Mouse (Mus musculus): Measurements from ENCODE around the gene Plin5. TPM values are rescaled to one million over a fixed set of nuclear protein-coding genes. Genes with fewer than 3 reads are reported as not detected.
A peak's percentile ranks its signal among the peaks of the same experiment; 100 is the strongest.

The Plin5 gene
- polyA plus RNA-seq, 1 experiment from 2014 or later: 0.31 TPM

GRCm38 (mm10) chr17:56119981-56120880, 2.8 kb upstream of the Plin5 start:
- Histone ChIP-seq H3K9ac (replicated peaks; ENCODE audit: low read length) (no peak overlapping the region), H3K9me3 (replicated peaks; ENCODE audit: control insufficient read depth, low read length) (peaks cover 4% of the 10 kb centered on the region), H3K27me3 (ENCODE audit: control insufficient read depth, insufficient read depth, low read length) (peaks cover 56% of the 10 kb centered on the region), H3K4me2 (ENCODE audit: low read depth, low read length) (no peak overlapping the region), H3K27ac (replicated peaks; ENCODE audit: low read depth, low read length) (no peak overlapping the region), H3K36me3 (replicated peaks; ENCODE audit: control insufficient read depth, insufficient read depth, low read depth, low read length) (no peaks in the 10 kb centered on the region), H3K4me1 (ENCODE audit: control insufficient read depth, insufficient read depth, low read length) (peaks cover 8% of the 10 kb centered on the region; the same call in 1 of the 2 replicates), H3K4me3 (ENCODE audit: low read depth, low read length) (no peak overlapping the region)
- DNase-seq (ENCODE audit: low spot score) (no peak), ATAC-seq (replicated peaks; ENCODE audit: insufficient number of reproducible peaks, low FRiP score, low TSS enrichment, low read depth) (no peak)
- 7% methylated on average over 66 of the region's 66 CpGs for WGBS

GRCm38 (mm10) chr17:56119431-56119830, 2.0 kb upstream of the Plin5 start:
- Histone ChIP-seq H3K27me3 (ENCODE audit: control insufficient read depth, insufficient read depth, low read length) (peaks cover 52% of the 10 kb centered on the region), H3K27ac (replicated peaks; ENCODE audit: low read depth, low read length) (no peak overlapping the region), H3K9ac (replicated peaks; ENCODE audit: low read length) (no peak overlapping the region), H3K4me1 (ENCODE audit: control insufficient read depth, insufficient read depth, low read length) (peaks cover 8% of the 10 kb centered on the region; the same call in 1 of the 2 replicates), H3K4me3 (ENCODE audit: low read depth, low read length) (no peak overlapping the region), H3K36me3 (replicated peaks; ENCODE audit: control insufficient read depth, insufficient read depth, low read depth, low read length) (no peaks in the 10 kb centered on the region), H3K9me3 (replicated peaks; ENCODE audit: control insufficient read depth, low read length) (peaks cover 4% of the 10 kb centered on the region), H3K4me2 (ENCODE audit: low read depth, low read length) (no peak overlapping the region)
- no peak for DNase-seq (ENCODE audit: low spot score)
- ATAC-seq (replicated peaks; ENCODE audit: insufficient number of reproducible peaks, low FRiP score, low TSS enrichment, low read depth): no peak
- 42% methylated on average over 12 of the region's 12 CpGs for WGBS

- H3K27me3 ChIP-seq (ENCODE audit: control insufficient read depth, insufficient read depth, low read length): peaks cover 29% of the 10 kb centered on the region
- 79% methylated on average over 10 of the region's 10 CpGs for WGBS
These were observed 1.2 kb downstream of the Plin5 start for GRCm38 (mm10) chr17:56116193-56116592.

GRCm38 (mm10) chr17:56112743-56113142, 4.7 kb downstream of the Plin5 start:
- no peak for DNase-seq (ENCODE audit: low spot score)
- H3K9ac ChIP-seq (replicated peaks; ENCODE audit: low read length): no peak overlapping the region
- 67% methylated on average over 3 of the region's 3 CpGs for WGBS
- no peak for ATAC-seq (replicated peaks; ENCODE audit: insufficient number of reproducible peaks, low FRiP score, low TSS enrichment, low read depth)
- H3K9me3 ChIP-seq (replicated peaks; ENCODE audit: control insufficient read depth, low read length): no peaks in the 10 kb centered on the region
- no peaks in the 10 kb centered on the region for H3K27me3 ChIP-seq (ENCODE audit: control insufficient read depth, insufficient read depth, low read length)
- H3K4me3 ChIP-seq (ENCODE audit: low read depth, low read length): no peak overlapping the region
- H3K36me3 ChIP-seq (replicated peaks; ENCODE audit: control insufficient read depth, insufficient read depth, low read depth, low read length): no peaks in the 10 kb centered on the region
- no peaks in the 10 kb centered on the region for H3K4me1 ChIP-seq (ENCODE audit: control insufficient read depth, insufficient read depth, low read length)
- no peak overlapping the region for H3K4me2 ChIP-seq (ENCODE audit: low read depth, low read length)
- H3K27ac ChIP-seq (replicated peaks; ENCODE audit: low read depth, low read length): no peak overlapping the region

More at GRCm38 (mm10) chr17:56116193-56116592, 1.2 kb downstream of the Plin5 start:
- H3K27ac ChIP-seq (replicated peaks; ENCODE audit: low read depth, low read length): no peak overlapping the region
- no peak overlapping the region for H3K9ac ChIP-seq (replicated peaks; ENCODE audit: low read length)
- no peaks in the 10 kb centered on the region for H3K9me3 ChIP-seq (replicated peaks; ENCODE audit: control insufficient read depth, low read length)
- H3K4me3 ChIP-seq (ENCODE audit: low read depth, low read length): no peak overlapping the region
- H3K36me3 ChIP-seq (replicated peaks; ENCODE audit: control insufficient read depth, insufficient read depth, low read depth, low read length): no peaks in the 10 kb centered on the region
- peaks cover 3% of the 10 kb centered on the region; the same call in 1 of the 2 replicates for H3K4me1 ChIP-seq (ENCODE audit: control insufficient read depth, insufficient read depth, low read length)
- DNase-seq (ENCODE audit: low spot score) (no peak), ATAC-seq (replicated peaks; ENCODE audit: insufficient number of reproducible peaks, low FRiP score, low TSS enrichment, low read depth) (no peak)
- H3K4me2 ChIP-seq (ENCODE audit: low read depth, low read length): no peak overlapping the region

GRCm38 (mm10) chr17:56111864-56112263, 5.5 kb downstream of the Plin5 start:
- no peak overlapping the region for H3K9ac ChIP-seq (replicated peaks; ENCODE audit: low read length)
- H3K27me3 ChIP-seq (ENCODE audit: control insufficient read depth, insufficient read depth, low read length): no peaks in the 10 kb centered on the region
- peak; percentile 87 for DNase-seq (ENCODE audit: low spot score)
- H3K4me3 ChIP-seq (ENCODE audit: low read depth, low read length): no peak overlapping the region
- H3K4me2 ChIP-seq (ENCODE audit: low read depth, low read length): no peak overlapping the region
- 0 out of 2 replicates have a peak, but pooled peaks have one; percentile 17 for ATAC-seq (replicated peaks; ENCODE audit: insufficient number of reproducible peaks, low FRiP score, low TSS enrichment, low read depth)
- no peaks in the 10 kb centered on the region for H3K9me3 ChIP-seq (replicated peaks; ENCODE audit: control insufficient read depth, low read length)
- no peaks in the 10 kb centered on the region for H3K36me3 ChIP-seq (replicated peaks; ENCODE audit: control insufficient read depth, insufficient read depth, low read depth, low read length)
- no peaks in the 10 kb centered on the region for H3K4me1 ChIP-seq (ENCODE audit: control insufficient read depth, insufficient read depth, low read length)
- H3K27ac ChIP-seq (replicated peaks; ENCODE audit: low read depth, low read length): no peak overlapping the region
- 41% methylated on average over 5 of the region's 5 CpGs for WGBS

GRCm38 (mm10) chr17:56111021-56111420, 6.4 kb downstream of the Plin5 start:
- 54% methylated on average over 1 of the region's 1 CpGs for WGBS
- DNase-seq (ENCODE audit: low spot score): no peak
- H3K9ac ChIP-seq (replicated peaks; ENCODE audit: low read length): no peak overlapping the region
- no peaks in the 10 kb centered on the region for H3K4me1 ChIP-seq (ENCODE audit: control insufficient read depth, insufficient read depth, low read length)
- no peak overlapping the region for H3K4me3 ChIP-seq (ENCODE audit: low read depth, low read length)
- no peak overlapping the region for H3K4me2 ChIP-seq (ENCODE audit: low read depth, low read length)
- no peaks in the 10 kb centered on the region for H3K9me3 ChIP-seq (replicated peaks; ENCODE audit: control insufficient read depth, low read length)
- H3K27ac ChIP-seq (replicated peaks; ENCODE audit: low read depth, low read length): no peak overlapping the region
- H3K27me3 ChIP-seq (ENCODE audit: control insufficient read depth, insufficient read depth, low read length): no peaks in the 10 kb centered on the region
- H3K36me3 ChIP-seq (replicated peaks; ENCODE audit: control insufficient read depth, insufficient read depth, low read depth, low read length): no peaks in the 10 kb centered on the region
- no peak for ATAC-seq (replicated peaks; ENCODE audit: insufficient number of reproducible peaks, low FRiP score, low TSS enrichment, low read depth)

- WGBS: 73% methylated on average over 4 of the region's 4 CpGs
- H3K4me3 ChIP-seq (ENCODE audit: low read depth, low read length): no peak overlapping the region
- H3K4me2 ChIP-seq (ENCODE audit: low read depth, low read length): no peak overlapping the region
- ATAC-seq (replicated peaks; ENCODE audit: insufficient number of reproducible peaks, low FRiP score, low TSS enrichment, low read depth) (no peak), DNase-seq (ENCODE audit: low spot score) (no peak)
- no peak overlapping the region for H3K27ac ChIP-seq (replicated peaks; ENCODE audit: low read depth, low read length)
- H3K9me3 ChIP-seq (replicated peaks; ENCODE audit: control insufficient read depth, low read length): no peaks in the 10 kb centered on the region
- no peaks in the 10 kb centered on the region for H3K27me3 ChIP-seq (ENCODE audit: control insufficient read depth, insufficient read depth, low read length)
- no peak overlapping the region for H3K9ac ChIP-seq (replicated peaks; ENCODE audit: low read length)
- no peaks in the 10 kb centered on the region for H3K4me1 ChIP-seq (ENCODE audit: control insufficient read depth, insufficient read depth, low read length)
- no peaks in the 10 kb centered on the region for H3K36me3 ChIP-seq (replicated peaks; ENCODE audit: control insufficient read depth, insufficient read depth, low read depth, low read length)
These were observed 6.8 kb downstream of the Plin5 start for GRCm38 (mm10) chr17:56110571-56110970.
